Mouse (Mus musculus) forelimb bud, embryonic 11.5 days (tissue): ENCODE data around the gene Zfand3.

Source experiments
- DNase-seq: peaks from one replicate; pipeline ENCODE4 v3.0.0-alpha.2; 2012; ENCODE audit warnings: low read depth, low spot score

The Zfand3 gene

DNA sequence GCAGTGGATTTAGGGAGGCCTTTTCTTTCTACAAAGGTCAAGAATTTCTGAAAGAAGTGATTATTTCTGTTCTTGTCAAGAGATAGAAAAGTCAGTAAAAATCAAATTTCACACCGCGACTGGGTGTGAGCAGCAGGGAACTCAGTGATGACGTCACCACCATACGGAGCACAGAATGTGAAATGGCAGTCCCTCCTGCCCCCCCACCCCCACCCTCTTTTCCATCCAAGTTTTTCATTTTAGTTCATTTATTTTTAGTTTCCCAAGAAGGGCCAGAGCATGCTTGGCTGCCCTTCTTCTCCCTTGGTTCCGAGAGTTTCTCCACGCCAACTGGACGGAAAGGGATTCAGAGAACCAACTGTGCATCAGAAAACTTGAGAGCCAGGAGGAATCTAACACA is 6.8 kb upstream of the Zfand3 start:
- no peak for DNase-seq

DNA sequence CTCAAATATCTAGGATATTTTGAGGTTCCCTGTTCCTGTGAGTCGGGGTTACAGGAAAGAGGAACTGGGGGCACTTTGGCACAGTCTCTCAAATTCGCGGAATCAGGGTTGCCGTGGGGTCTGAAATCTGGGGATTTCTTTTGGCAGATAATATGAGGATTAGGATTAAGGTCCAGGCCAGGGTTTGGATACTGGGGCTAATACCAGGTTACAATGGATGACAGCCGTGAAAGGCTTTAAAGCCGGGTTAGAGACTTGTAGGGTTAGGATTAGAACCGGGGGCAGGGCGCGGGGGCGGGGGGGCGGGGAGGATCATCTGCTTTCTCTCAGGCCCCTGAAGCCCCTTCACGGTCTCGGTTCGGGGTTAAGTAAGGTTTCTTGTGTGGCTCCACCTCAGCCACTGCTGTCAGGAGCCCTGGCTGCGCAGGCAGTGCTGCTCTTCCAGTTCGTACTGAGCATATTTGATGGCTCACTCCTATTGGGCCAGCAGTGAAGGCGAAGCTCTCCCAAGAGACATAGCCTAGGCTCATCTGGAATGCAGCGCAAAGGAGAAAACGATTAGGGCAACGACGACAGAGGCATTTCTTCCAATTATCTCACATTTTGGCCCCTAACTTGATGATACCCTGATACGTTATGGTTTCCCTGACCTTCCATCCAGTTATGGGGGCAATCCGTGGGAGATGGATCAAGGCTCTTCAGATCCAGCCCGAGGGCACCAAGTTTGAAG is 5.8 kb upstream of the Zfand3 start:
- no peak for DNase-seq

DNA sequence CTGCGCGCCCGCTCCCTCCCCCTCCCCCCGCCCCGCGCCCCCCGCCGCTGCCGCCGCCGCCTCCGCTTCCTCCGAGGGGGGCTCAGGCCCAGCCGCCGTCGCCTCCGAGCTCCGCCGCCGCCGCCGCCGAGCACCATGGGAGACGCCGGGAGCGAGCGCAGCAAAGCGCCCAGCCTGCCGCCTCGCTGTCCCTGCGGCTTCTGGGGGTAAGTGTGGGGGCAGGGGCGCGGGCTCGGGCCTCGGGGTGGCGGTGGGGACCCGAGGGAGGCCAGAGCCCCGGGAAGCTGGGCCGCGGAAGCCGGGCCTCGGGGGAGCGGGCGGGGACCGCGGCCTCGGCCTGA is 540 bp downstream of the Zfand3 start:
- DNase-seq, result no peak

DNA sequence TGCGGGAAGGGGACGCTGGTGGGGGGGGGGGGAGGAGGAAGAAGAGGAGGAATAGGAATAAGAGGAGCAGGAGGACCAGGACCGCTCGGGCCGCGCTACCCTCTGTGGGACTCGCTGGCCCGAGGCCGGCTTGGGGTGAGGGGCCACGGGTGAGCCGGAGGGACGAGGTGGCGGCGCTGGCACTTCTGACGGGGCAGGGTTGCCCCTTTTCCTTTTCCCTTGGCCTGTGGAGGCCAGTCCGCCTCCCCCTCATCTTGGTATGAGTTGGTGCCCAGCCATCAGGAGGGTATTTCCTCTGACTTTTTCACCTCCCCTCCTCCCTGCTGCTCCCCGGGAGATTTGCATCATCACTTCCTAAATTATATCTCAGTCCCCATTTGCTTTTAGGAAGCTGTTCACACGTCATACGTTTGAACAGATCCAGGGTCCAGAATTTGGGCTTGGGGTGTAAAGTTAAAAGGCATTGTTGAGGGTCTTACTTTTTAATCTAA is 963 bp downstream of the Zfand3 start:
- DNase-seq, result no peak

DNA sequence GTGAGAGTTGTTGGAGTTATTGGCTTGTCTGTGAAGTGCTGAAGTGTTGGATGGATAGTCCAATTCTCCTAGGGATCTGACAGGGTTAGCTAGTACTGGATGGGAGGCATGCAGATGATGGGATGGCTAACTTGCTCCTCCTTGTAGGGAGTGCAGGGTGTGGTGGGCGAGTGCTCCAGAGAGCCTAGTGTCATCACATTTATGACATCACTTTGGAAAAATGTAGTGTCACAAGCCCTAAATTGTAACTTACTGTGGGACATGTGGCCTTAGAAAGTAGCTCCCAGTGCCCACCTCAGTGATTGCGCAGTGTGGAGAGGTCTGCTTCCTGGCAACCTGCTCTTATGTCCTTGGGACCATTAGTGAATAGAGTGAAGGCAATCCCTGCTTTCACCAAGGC is 2.3 kb downstream of the Zfand3 start:
- no peak for DNase-seq

DNA sequence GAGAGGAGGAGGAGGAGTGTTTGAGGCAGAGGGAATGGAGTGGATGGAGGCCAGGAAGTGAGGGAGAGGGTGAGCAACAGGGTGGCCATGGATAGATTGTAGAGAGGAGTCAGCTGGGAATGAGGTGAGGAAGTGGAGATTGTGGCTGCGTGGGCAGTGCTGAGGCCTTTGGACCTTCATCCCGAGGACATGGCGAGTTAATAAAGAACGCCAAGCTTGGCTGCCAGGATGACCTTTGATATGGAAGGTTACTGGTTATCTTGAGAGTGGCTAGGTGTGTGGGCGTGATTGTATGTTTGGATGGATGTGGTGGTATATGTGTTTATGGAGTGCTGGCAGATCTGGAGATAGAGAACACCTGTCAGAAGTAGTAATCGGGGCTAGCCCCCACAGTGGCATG is 3.4 kb downstream of the Zfand3 start:
- DNase-seq, result no peak

DNA sequence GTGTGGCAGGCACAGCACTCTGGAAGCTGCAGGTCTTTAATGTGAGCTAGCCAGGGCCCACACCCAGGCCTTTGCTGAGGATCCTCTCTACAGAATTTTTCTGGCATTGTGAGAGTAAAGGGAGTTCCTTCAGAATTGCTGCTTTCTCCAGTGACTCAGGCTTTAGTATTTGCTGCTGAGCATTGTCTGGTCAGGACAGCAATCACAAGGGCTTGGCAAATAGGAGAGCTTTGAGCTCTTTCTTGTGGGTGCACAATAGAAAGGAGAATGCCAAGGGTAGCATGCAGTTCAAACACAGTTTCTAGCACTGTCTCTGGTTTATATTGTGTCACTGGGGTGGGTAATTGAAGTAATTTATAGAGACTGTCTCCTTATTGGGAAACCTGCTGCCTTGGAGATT is 3.9 kb downstream of the Zfand3 start:
- DNase-seq, result no peak

DNA sequence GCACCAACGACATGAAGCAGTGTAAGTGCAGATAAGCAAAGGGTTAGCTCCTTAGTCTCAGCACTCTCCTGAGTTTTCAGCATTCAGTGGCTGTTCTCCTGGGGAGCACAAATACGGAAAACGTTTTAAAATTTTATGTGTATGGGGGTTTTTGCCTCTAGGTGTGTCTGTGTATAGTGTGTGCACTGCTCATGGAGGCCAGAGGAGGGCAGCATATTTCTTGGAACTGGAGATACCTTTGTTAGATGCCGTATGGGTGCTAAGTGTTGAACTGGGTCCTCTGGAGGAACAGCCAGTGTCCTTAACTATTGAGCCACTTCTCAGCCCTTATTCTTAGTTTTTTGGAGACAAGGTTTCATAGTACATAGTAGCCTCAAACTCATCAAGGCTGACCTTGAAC is 10.1 kb downstream of the Zfand3 start:
- no peak for DNase-seq

DNA sequence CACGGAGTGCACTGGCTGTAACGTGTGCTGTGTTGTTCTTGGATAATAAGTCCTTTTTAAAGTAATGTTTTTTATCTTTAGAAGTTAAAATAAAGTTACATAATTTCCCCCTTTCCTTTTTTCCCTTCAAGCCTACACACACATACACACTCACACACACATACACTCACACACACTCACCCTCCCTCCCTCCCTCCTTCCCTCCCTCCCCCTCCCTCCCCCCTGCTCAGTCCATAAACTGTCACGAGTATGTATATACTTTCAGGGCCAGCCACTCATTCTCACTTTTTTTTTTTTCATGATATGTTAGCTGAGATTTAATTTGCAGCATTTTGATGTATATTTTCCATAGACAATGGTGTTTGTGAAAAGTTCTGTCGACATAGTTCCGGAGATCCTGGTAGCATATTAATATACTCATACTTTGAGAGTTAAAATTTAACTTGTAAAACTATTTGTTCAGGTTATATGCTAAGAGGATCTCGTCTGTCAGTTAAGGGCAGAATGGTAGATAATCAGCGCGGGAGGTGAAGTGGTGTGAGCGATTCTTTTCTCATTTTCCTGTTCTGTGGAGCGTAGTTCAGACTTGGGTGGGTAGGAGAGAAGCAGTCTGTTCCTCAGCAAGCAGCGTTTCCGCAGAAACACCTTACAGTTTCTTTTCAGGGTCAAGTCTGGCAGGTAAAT is 14.5 kb downstream of the Zfand3 start:
- no peak for DNase-seq

DNA sequence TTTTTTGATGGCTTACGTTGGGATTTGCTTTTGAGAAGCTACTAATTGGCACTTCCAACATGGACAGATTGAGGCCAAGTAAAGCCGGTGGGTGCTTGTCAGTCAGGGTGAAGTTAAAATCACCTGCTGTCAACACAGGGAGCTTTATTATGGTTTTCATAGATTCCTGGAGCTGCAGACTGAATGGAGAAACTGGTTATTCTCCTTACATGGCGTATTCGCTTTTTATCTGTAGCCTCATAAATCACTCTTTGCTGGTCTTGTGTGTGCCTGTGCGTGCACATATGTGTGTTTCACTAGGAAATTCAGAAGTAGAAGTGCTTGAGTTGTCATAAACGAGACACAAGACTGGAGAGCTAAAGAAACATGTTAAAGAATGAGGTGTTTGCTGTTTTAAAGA is 15.4 kb downstream of the Zfand3 start:
- DNase-seq, result peak; percentile 4

DNA sequence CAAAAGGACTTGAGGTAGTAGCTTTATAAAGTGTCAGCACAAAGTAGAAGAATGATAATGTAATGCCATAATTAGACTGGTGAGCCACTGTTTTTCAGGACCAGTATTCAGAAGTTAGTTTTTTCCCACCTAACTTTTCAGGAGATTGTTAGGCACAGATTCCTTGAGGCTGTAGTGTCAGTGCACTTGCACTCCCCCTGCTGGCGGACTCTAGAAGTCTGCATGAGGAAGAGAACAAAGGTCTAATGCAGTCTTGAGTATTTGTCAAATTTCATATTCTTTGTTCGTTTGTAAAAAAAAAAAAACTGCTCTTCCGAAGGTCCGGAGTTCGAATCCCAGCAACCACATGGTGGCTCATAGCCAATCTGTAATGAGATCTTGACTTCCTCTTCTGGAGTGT is 20.1 kb downstream of the Zfand3 start:
- peak; percentile 75 for DNase-seq

DNA sequence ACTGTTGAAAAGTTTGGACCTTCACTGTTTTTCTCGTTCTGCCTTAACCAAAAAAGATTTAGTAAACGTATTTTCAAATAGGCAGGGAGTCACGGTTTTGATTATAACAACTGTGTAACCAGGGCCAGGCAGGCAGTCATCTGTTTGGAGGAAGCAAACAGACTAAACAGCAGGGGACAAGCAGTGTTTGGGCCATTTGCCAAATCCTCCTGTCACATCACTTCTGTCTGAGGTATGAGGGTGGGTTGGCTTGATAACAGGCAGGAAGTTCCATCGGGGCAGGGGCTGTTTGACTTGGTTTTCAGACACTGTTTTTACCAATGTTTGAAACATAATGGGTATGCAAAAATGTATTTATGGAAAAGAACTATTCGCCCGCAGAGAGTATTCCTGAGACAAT is 22.1 kb downstream of the Zfand3 start:
- DNase-seq, result no peak

DNA sequence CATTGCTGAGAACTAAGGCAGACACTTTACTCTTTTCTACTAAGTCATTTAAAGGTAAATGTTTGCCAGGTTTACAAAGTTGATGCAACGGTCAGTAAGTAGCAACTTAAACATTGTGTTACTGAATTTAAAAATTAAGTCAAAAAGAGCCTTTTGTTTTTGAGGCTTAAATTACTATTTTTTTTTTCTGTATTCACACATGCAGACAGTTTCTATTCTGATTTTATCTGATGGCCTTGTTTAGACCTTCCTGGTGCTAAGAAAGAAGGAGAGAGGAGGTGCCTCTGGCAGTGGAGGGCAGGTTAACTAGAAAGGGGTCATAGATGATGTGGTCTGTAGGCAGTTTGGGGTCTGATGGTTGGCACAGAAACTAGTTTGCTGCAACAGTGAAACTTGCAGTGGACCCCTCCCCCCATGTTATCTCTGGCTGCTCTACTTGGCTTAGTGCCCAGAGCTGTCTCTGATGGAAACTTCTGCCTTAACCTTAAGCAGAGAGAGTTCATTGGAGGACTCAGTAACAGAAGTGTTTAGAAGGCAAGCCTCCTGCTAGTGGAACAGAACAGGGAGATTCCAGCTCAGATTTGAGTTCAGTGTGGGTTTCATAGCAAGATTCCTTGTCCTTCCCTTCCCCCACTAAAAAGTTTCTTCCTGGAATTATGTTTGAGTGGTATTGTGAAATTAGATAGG is 23.0 kb downstream of the Zfand3 start:
- DNase-seq, result no peak

DNA sequence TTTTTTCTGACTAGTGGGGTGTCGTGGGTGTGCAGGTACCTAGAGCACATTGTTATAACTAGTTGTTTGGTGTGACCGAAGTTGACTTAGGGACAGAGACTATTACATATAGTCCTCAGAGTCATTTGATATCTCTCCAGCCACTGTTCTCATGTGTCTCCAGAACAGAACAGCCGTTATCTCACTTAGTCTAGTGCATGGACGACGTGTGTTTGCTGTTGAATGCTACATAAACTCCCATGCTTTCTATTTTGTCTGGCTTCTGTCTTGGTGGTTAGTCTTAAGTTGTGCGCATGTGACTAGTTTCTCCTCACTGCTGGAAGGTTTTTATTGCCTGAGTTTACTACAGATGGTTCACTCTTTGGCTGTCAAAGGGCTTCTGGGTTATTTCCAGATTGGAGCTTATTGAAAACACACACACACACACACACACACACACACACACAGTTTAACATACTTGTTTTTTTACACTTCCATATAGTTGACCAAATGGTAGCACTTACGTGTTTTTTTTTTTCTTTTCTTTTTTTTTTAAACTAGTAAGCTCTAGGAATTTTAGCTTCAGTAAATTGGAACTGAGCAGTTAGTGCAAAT is 25.2 kb downstream of the Zfand3 start:
- no peak for DNase-seq

DNA sequence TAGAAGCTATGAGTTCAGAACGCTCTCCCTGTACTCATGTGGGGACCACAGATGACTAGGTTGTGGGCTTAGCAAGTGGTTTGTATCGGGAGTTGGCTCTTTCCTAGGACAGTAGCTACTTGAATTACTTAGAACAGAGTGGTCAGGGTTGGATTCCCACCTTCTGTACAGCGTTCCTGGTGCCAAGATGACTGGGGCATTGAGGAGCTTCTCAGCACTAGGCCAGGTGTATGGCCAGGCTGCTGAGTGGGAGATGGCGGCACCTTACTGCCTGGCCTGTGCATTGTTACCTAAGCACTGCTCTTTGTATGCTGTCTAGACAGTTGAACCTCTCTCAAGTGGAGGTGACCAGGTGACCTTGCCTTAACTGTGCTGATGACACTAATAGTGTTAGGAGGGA is 28.3 kb downstream of the Zfand3 start:
- DNase-seq, result no peak

DNA sequence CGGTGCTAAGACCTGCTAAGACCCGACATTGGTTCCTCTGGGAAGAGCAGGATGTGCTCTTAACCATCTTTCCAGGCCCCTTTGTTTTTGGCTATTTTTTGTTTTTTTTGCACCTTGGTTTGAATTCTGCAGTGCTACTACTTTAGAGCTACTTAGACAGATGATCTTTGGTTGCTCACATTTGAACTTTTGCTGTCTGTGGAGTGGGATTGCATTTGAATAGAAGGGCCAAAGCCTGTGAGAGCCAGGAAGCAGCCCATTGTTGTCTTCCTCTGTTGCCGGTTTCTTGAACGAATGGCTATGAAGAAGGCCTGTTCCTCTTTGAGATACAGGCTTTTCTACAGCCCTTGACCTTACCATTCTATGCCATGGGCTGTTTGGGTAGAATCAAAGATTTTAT is 29.5 kb downstream of the Zfand3 start:
- DNase-seq, result no peak

DNA sequence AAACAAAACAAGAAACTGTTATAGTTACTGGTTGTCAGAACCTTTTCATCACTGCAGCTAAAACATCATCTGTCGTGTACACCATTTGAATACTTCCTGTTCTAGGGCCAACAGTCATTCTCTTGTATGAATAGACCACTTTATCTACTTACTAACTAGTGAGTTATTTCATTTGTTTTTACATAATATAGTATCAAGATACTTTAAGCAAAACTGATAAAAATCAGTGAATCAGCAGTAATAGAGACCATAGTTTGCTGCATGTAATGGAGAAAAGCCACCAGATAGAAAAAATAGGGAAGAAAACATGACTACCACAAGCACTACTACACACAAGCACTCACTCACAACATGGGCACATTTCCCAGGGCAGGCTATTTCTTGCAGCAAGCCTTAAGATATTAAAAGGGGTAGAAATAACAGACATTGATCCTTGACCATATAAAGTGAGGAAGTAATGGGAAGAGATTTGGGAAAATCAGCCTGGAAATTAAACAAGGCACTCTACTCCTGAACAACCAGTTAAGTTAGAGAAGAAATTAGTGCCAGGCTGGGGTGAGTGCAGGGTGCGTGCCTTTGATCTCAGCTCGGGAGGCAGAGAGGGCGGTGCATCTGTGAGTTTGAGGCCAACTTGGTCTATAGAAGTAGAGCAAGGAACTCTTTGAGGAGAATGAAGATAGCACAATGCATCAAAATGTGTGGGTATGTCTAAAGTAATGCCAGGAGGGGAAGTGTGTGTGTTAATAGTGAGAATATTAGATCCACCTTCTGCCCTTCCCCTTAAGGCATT is 30.9 kb downstream of the Zfand3 start:
- DNase-seq, result no peak

DNA sequence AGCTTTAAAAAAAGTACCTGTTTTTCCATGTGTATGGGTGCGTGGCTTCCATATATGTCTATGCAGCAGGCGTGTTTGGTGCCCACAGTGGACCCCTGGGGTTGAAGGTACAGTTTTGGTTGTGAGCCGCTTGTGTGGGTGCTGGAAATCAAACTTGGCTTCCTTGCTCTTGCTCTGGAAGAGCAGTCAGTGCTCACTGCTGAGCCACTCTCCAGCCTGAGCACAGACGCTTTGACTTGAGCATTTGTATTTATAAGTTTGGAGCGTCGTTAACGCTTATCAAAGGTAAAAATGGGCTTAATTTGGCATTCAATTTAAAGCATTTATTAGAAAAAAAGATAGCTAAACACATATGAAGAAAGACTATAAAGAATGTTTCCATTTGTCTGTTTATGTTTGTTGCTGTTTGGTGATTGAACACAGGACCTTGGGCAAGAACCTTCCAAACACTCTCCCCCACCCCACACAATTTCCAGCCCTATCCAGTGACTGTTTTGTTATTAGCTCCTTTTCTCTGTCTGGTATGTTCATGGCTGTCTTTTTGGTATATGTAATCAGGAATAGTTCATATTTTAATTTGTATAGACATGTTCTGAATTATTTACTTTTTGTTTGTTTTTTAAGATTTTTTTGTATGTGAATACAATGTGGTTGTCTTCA is 38.8 kb downstream of the Zfand3 start:
- DNase-seq, result no peak

DNA sequence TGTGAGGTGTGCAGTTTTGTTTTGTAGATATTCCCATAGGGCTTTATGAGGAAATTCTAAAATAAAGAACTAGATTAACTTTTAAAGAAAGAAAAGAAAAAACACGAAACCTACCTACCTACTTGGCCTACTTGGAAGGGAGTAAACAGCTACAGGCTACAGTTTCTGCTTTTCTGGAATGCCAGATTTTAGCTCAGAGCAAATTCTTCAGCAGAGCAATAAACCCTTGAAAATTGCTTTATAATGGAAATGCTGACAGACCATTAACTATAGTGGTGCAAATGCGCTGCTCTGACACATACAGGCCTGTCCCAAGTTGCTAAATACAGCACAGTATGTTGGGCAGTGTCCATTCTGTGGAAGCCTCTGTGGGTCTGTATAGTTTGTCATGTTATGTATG is 40.6 kb downstream of the Zfand3 start:
- DNase-seq, result no peak

DNA sequence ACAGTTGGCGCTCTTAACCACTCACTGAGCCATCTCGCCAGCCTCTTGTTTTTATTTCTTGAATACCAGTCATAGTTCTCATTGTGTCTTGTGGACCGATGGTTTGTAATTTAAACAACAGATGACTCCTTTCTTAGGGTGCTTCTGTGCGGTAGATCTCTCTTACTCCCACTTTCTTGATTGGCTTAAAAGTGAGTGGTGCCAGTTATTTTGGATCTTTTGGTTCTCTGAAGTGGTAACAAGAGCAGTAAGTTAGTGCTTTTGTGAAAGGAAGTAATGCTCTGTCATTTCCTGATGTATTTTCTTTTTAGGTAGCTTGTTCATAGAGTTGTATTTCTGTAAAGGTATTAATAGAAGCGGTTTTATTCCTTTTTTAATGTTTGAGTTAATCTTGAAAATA is 42.1 kb downstream of the Zfand3 start:
- DNase-seq, result no peak
